Mouse (Mus musculus): ENCODE measurements around the gene Bcl7b. TPM values are rescaled to one million over a fixed set of nuclear protein-coding genes. Genes with fewer than 3 reads are reported as not detected.

Bcl7b gene
- polyA plus RNA-seq, 1 experiment from 2014 or later = 50.2 TPM

GRCm38 (mm10) chr5:135187349-135188213 lies 19.5 kb downstream of the Bcl7b start:
- Histone ChIP-seq H3K9ac (peak overlapping the region; percentile 97), H3K4me3 (peak overlapping the region; percentile 97), H3K27me3 (replicated peaks) (no peaks in the 10 kb centered on the region), H3K36me3 (peaks cover 8% of the 10 kb centered on the region), H3K9me3 (no peaks in the 10 kb centered on the region), H3K4me2 (replicated peaks) (peak overlapping the region; percentile 70), H3K4me1 (peaks cover 19% of the 10 kb centered on the region), H3K27ac (peak overlapping the region; percentile 95)
- WGBS = under 1% methylated on average over 101 of the region's 102 CpGs
- ATAC-seq (ENCODE audit: low FRiP score, low read depth) = peak; percentile 72

- WGBS = 2% methylated on average over 8 of the region's 8 CpGs
- Histone ChIP-seq H3K27me3 (replicated peaks) (no peaks in the 10 kb centered on the region), H3K36me3 (peaks cover 8% of the 10 kb centered on the region), H3K9me3 (no peaks in the 10 kb centered on the region), H3K4me3 (peak overlapping the region; percentile 97), H3K27ac (no peak overlapping the region), H3K4me2 (replicated peaks) (peak overlapping the region; percentile 70), H3K9ac (peak overlapping the region; percentile 97), H3K4me1 (peaks cover 21% of the 10 kb centered on the region)
- no peak for ATAC-seq (ENCODE audit: low FRiP score, low read depth)
These were observed 20.1 kb downstream of the Bcl7b start for GRCm38 (mm10) chr5:135188214-135188554.

GRCm38 (mm10) chr5:135189281-135190022 lies 21.4 kb downstream of the Bcl7b start:
- Histone ChIP-seq H3K27me3 (replicated peaks) (no peaks in the 10 kb centered on the region), H3K36me3 (peaks cover 13% of the 10 kb centered on the region), H3K4me1 (peaks cover 21% of the 10 kb centered on the region), H3K9ac (peak overlapping the region; percentile 97), H3K9me3 (no peaks in the 10 kb centered on the region), H3K27ac (no peak overlapping the region), H3K4me3 (peak overlapping the region; percentile 97), H3K4me2 (replicated peaks) (peak overlapping the region; percentile 70)
- WGBS = 67% methylated on average over 2 of the region's 2 CpGs
- ATAC-seq (ENCODE audit: low FRiP score, low read depth) = no peak

- WGBS = 27% methylated on average over 2 of the region's 2 CpGs
- ATAC-seq (ENCODE audit: low FRiP score, low read depth) = no peak
- Histone ChIP-seq H3K27ac (no peak overlapping the region), H3K27me3 (replicated peaks) (no peaks in the 10 kb centered on the region), H3K9me3 (no peaks in the 10 kb centered on the region), H3K36me3 (peaks cover 24% of the 10 kb centered on the region), H3K4me1 (peaks cover 21% of the 10 kb centered on the region), H3K9ac (no peak overlapping the region), H3K4me3 (no peak overlapping the region), H3K4me2 (replicated peaks) (no peak overlapping the region)
These were observed 23.5 kb downstream of the Bcl7b start for GRCm38 (mm10) chr5:135191620-135192019.

GRCm38 (mm10) chr5:135192431-135192830 lies 24.3 kb downstream of the Bcl7b start:
- Histone ChIP-seq H3K9ac (no peak overlapping the region), H3K9me3 (no peaks in the 10 kb centered on the region), H3K4me3 (no peak overlapping the region), H3K4me1 (peaks cover 21% of the 10 kb centered on the region), H3K36me3 (peaks cover 24% of the 10 kb centered on the region), H3K4me2 (replicated peaks) (no peak overlapping the region), H3K27ac (no peak overlapping the region), H3K27me3 (replicated peaks) (no peaks in the 10 kb centered on the region)
- 95% methylated on average over 1 of the region's 1 CpGs for WGBS
- ATAC-seq (ENCODE audit: low FRiP score, low read depth) = no peak

- Histone ChIP-seq H3K36me3 (peaks cover 39% of the 10 kb centered on the region), H3K9me3 (no peaks in the 10 kb centered on the region), H3K27me3 (replicated peaks) (no peaks in the 10 kb centered on the region), H3K4me2 (replicated peaks) (no peak overlapping the region), H3K4me1 (peaks cover 4% of the 10 kb centered on the region; the same call in 1 of the 2 replicates), H3K4me3 (no peak overlapping the region), H3K27ac (no peak overlapping the region), H3K9ac (no peak overlapping the region)
- WGBS = 89% methylated on average over 6 of the region's 6 CpGs
- no peak for ATAC-seq (ENCODE audit: low FRiP score, low read depth)
These were observed 28.3 kb downstream of the Bcl7b start for GRCm38 (mm10) chr5:135196367-135196766.

- H3K4me3 ChIP-seq = no peak overlapping the region
- H3K36me3 ChIP-seq = peaks cover 62% of the 10 kb centered on the region
- H3K9me3 ChIP-seq = no peaks in the 10 kb centered on the region
- no peak overlapping the region for H3K9ac ChIP-seq
- H3K27me3 ChIP-seq (replicated peaks) = no peaks in the 10 kb centered on the region
- H3K4me2 ChIP-seq (replicated peaks) = no peak overlapping the region
- H3K27ac ChIP-seq = no peak overlapping the region
- WGBS = 92% methylated on average over 3 of the region's 3 CpGs
- no peaks in the 10 kb centered on the region for H3K4me1 ChIP-seq
- ATAC-seq (ENCODE audit: low FRiP score, low read depth) = no peak
These were observed 34.7 kb downstream of the Bcl7b start for GRCm38 (mm10) chr5:135202763-135203162.

- ATAC-seq (ENCODE audit: low FRiP score, low read depth) = no peak
- WGBS = 100% methylated on average over 1 of the region's 1 CpGs
- Histone ChIP-seq H3K9ac (no peak overlapping the region), H3K27ac (no peak overlapping the region), H3K9me3 (no peaks in the 10 kb centered on the region), H3K36me3 (peaks cover 84% of the 10 kb centered on the region), H3K4me2 (replicated peaks) (no peak overlapping the region), H3K4me3 (no peak overlapping the region), H3K4me1 (no peaks in the 10 kb centered on the region), H3K27me3 (replicated peaks) (no peaks in the 10 kb centered on the region)
These were observed 40.1 kb downstream of the Bcl7b start for GRCm38 (mm10) chr5:135208197-135208596.

- no peaks in the 10 kb centered on the region for H3K4me1 ChIP-seq
- peaks cover 91% of the 10 kb centered on the region for H3K36me3 ChIP-seq
- ATAC-seq (ENCODE audit: low FRiP score, low read depth) = no peak
- no peak overlapping the region for H3K4me2 ChIP-seq (replicated peaks)
- H3K9ac ChIP-seq = no peak overlapping the region
- no peak overlapping the region for H3K4me3 ChIP-seq
- 94% methylated on average over 6 of the region's 6 CpGs for WGBS
- no peaks in the 10 kb centered on the region for H3K27me3 ChIP-seq (replicated peaks)
- no peak overlapping the region for H3K27ac ChIP-seq
- no peaks in the 10 kb centered on the region for H3K9me3 ChIP-seq
These were observed 48.8 kb downstream of the Bcl7b start for GRCm38 (mm10) chr5:135216871-135217270.

- Histone ChIP-seq H3K4me1 (no peaks in the 10 kb centered on the region), H3K9me3 (no peaks in the 10 kb centered on the region), H3K27me3 (replicated peaks) (no peaks in the 10 kb centered on the region), H3K36me3 (peaks cover 88% of the 10 kb centered on the region), H3K4me3 (no peak overlapping the region), H3K4me2 (replicated peaks) (no peak overlapping the region), H3K27ac (no peak overlapping the region), H3K9ac (no peak overlapping the region)
- ATAC-seq (ENCODE audit: low FRiP score, low read depth) = no peak
These were observed 52.9 kb downstream of the Bcl7b start for GRCm38 (mm10) chr5:135220941-135221340.

- no peaks in the 10 kb centered on the region for H3K4me1 ChIP-seq
- H3K36me3 ChIP-seq = peaks cover 84% of the 10 kb centered on the region
- 96% methylated on average over 7 of the region's 7 CpGs for WGBS
- H3K4me2 ChIP-seq (replicated peaks) = no peak overlapping the region
- ATAC-seq (ENCODE audit: low FRiP score, low read depth) = no peak
- no peak overlapping the region for H3K4me3 ChIP-seq
- no peaks in the 10 kb centered on the region for H3K9me3 ChIP-seq
- no peaks in the 10 kb centered on the region for H3K27me3 ChIP-seq (replicated peaks)
- no peak overlapping the region for H3K27ac ChIP-seq
- H3K9ac ChIP-seq = no peak overlapping the region
These were observed 54.0 kb downstream of the Bcl7b start for GRCm38 (mm10) chr5:135222066-135222465.

GRCm38 (mm10) chr5:135224169-135224568 lies 56.1 kb downstream of the Bcl7b start:
- ATAC-seq (ENCODE audit: low FRiP score, low read depth) = no peak
- no peaks in the 10 kb centered on the region for H3K4me1 ChIP-seq
- H3K36me3 ChIP-seq = peaks cover 83% of the 10 kb centered on the region
- H3K27ac ChIP-seq = no peak overlapping the region
- 96% methylated on average over 3 of the region's 3 CpGs for WGBS
- no peaks in the 10 kb centered on the region for H3K9me3 ChIP-seq
- no peak overlapping the region for H3K4me2 ChIP-seq (replicated peaks)
- no peak overlapping the region for H3K4me3 ChIP-seq
- no peak overlapping the region for H3K9ac ChIP-seq
- H3K27me3 ChIP-seq (replicated peaks) = no peaks in the 10 kb centered on the region
